Mouse (Mus musculus): Measurements from ENCODE around the gene Tssk6. TPM values are rescaled to one million over a fixed set of nuclear protein-coding genes. Genes with fewer than 3 reads are reported as not detected.

Tssk6 gene
- total RNA-seq, 2 experiments from 2014 or later, result 0.53 to 0.66 TPM

DNA sequence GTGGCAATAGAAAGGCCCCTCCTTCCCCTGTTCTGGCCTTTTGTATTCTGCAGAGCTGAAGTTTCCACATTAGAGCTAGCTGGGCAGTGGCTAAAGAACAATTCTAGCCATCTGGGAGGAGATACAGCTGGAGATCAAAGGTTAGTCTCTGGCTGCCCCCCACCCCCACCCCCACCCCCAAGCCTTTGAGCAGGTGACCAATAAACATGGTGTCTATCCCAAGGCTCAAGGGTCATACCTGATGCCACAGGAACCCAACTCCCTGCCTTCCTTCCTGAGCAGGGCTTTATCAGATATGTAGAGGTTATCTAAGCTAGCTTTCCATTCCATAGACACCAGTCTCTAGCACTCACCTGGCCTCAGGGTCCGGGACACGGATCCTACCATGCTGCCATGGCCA, 48.3 kb downstream of the Tssk6 start:
- no peak for DNase-seq (ENCODE audit: low spot score in 2 of 2)
- intact Hi-C loops (cut with DNase I), result no loop called here

Other genes with a start within 250 kb of the Tssk6 start
- 1 to 10 TPM; 3.1 to 4.9 TPM for gene Zfp964, start 247.7 kb upstream of the Tssk6 start, total RNA-seq (2021)
- 10 to 100 TPM; 18.3 to 18.7 TPM for gene Zfp869, start 191.5 kb upstream of the Tssk6 start, total RNA-seq (2021)
- gene Zfp963, start 152.2 kb upstream of the Tssk6 start, total RNA-seq (2021), result 1 to 10 TPM; 4.0 to 4.3 TPM
- 1 to 10 TPM in 1 of 2 experiments, under 1 TPM in 1; 0.73 to 1.1 TPM for gene Gm20422, start 127.3 kb upstream of the Tssk6 start, total RNA-seq (2021)
- 10 to 100 TPM; 36.4 to 40.1 TPM for gene Atp13a1, start 111.0 kb upstream of the Tssk6 start, total RNA-seq (2021)
- gene Zfp866, start 111.0 kb upstream of the Tssk6 start, total RNA-seq (2021), result 10 to 100 TPM; 28.9 to 31.8 TPM
- 10 to 100 TPM in 1 of 2 experiments, 1 to 10 TPM in 1; 9.4 to 17.9 TPM for gene Gmip, start 93.5 kb upstream of the Tssk6 start, total RNA-seq (2021)
- under 1 TPM; 0.48 to 0.60 TPM for gene Lpar2, start 79.8 kb upstream of the Tssk6 start, total RNA-seq (2021)
- gene Pbx4, start 69.7 kb upstream of the Tssk6 start, total RNA-seq (2021), result 10 to 100 TPM; 16.9 to 17.4 TPM
- 1 to 10 TPM in 1 of 2 experiments, under 1 TPM in 1; 0.76 to 1.1 TPM for gene Cilp2, start 14.5 kb upstream of the Tssk6 start, total RNA-seq (2021)
- gene Ndufa13, start 374 bp downstream of the Tssk6 start, total RNA-seq (2021), result 100 to 1,000 TPM; 153 to 154 TPM
- gene Yjefn3, start 528 bp downstream of the Tssk6 start, total RNA-seq (2021), result 10 to 100 TPM; 21.6 to 23.7 TPM
- gene Gatad2a, start 94.2 kb downstream of the Tssk6 start, total RNA-seq (2021), result 10 to 100 TPM; 24.0 to 27.9 TPM
- 10 to 100 TPM; 78.9 to 80.3 TPM for gene Mau2, start 140.6 kb downstream of the Tssk6 start, total RNA-seq (2021)
- 10 to 100 TPM; 46.5 to 47.5 TPM for gene Sugp1, start 140.6 kb downstream of the Tssk6 start, total RNA-seq (2021)
- 1 to 10 TPM; 3.0 to 3.4 TPM for gene Tm6sf2, start 170.7 kb downstream of the Tssk6 start, total RNA-seq (2021)
- 10 to 100 TPM; 62.6 to 71.8 TPM for gene Hapln4, start 181.3 kb downstream of the Tssk6 start, total RNA-seq (2021)
- gene Ncan, start 218.7 kb downstream of the Tssk6 start, total RNA-seq (2021), result 100 to 1,000 TPM; 219 to 220 TPM
- 10 to 100 TPM; 21.7 to 21.9 TPM for gene Nr2c2ap, start 229.1 kb downstream of the Tssk6 start, total RNA-seq (2021)
- gene Rfxank, start 237.0 kb downstream of the Tssk6 start, total RNA-seq (2021), result 10 to 100 TPM; 10.2 to 12.4 TPM
- 10 to 100 TPM; 46.8 to 51.0 TPM for gene Borcs8, start 237.3 kb downstream of the Tssk6 start, total RNA-seq (2021)
- under 1 TPM in 1 of 2 experiments, not detected in 1; 0.57 TPM for gene Mef2b, start 237.5 kb downstream of the Tssk6 start, total RNA-seq (2021)

Measured in left cerebral cortex, postnatal 25 days (tissue).